Mouse (Mus musculus) liver, postnatal 0 days (tissue): Measurements from ENCODE around the gene Zswim3.

Source experiments
- CTCF ChIP-seq: sonication (generic); IDR thresholded peaks from 2 replicates; pipeline ENCODE4 v1.5.1; 2016; ENCODE audit warnings: antibody characterized with exemption, low read depth
- EP300 ChIP-seq: IDR thresholded peaks from 2 replicates; pipeline ENCODE4 v1.6.1; 2016; ENCODE audit warnings: antibody characterized with exemption, low read depth, mild to moderate bottlenecking

- TF ChIP-seq CTCF (no peak), EP300 (no peak)
Observed at GRCm38 (mm10) chr2:164825521-164825920, 20.6 kb downstream of the Zswim3 start.
